Mouse (Mus musculus) erythroblast, embryonic 14.5 days (primary cell): ENCODE measurements around the gene Sh3gl2. TPM values are rescaled to one million over a fixed set of nuclear protein-coding genes. Genes with fewer than 3 reads are reported as not detected.

Experiments
- H3K27me3 ChIP-seq: 2 replicates; pipeline ENCODE4 v1.6.1; 2012; ENCODE audit warnings: inconsistent platforms; ENCODE audit not compliant: control insufficient read depth
- H3K36me3 ChIP-seq: 2 replicates; pipeline ENCODE4 v1.6.1; 2012; ENCODE audit warnings: mild to moderate bottlenecking, inconsistent platforms; ENCODE audit not compliant: control insufficient read depth
- H3K4me1 ChIP-seq: 2 replicates; pipeline ENCODE4 v1.6.1; 2012; ENCODE audit warnings: inconsistent platforms; ENCODE audit not compliant: control insufficient read depth
- H3K4me3 ChIP-seq: replicated peaks from 2 replicates; pipeline ENCODE3; 2012; ENCODE audit warnings: moderate library complexity, mild to moderate bottlenecking, inconsistent platforms
- H3K9me3 ChIP-seq: 2 replicates; pipeline ENCODE4 v1.6.1; 2012; ENCODE audit warnings: low read length, inconsistent platforms, mixed read lengths; ENCODE audit not compliant: control insufficient read depth
- GATA1 ChIP-seq: IDR thresholded peaks from 2 replicates; pipeline ENCODE4 v1.6.1; 2012; ENCODE audit warnings: low read length, inconsistent platforms, mixed read lengths
- TAL1 ChIP-seq: IDR thresholded peaks from 3 replicates; pipeline ENCODE4 v1.6.1; 2012; ENCODE audit warnings: low read length, inconsistent platforms, mixed read lengths
- polyA plus RNA-seq: library from polyadenylated mRNA; stranded (reverse); fragments of >175 nt; gene quantifications from 2 replicates; pipeline ENCODE4 v1.2.3, GENCODE M21; 2012

Gene Sh3gl2
- polyA plus RNA-seq, 1 experiment: not detected

GRCm38 (mm10) chr4:85506976-85507375 lies 302.1 kb downstream of the Sh3gl2 start:
- no peak overlapping the region for H3K4me3 ChIP-seq
- TF ChIP-seq GATA1 (no peak), TAL1 (no peak)
- no peaks in the 10 kb centered on the region for H3K36me3 ChIP-seq
- no peaks in the 10 kb centered on the region for H3K4me1 ChIP-seq
- H3K9me3 ChIP-seq: no peaks in the 10 kb centered on the region
- H3K27me3 ChIP-seq: no peaks in the 10 kb centered on the region

- Histone ChIP-seq H3K27me3 (no peaks in the 10 kb centered on the region), H3K4me3 (no peak overlapping the region), H3K4me1 (no peaks in the 10 kb centered on the region), H3K36me3 (no peaks in the 10 kb centered on the region), H3K9me3 (no peaks in the 10 kb centered on the region)
- TF ChIP-seq GATA1 (no peak), TAL1 (no peak)
These were observed 302.6 kb downstream of the Sh3gl2 start for GRCm38 (mm10) chr4:85507491-85507890.

- Histone ChIP-seq H3K36me3 (no peaks in the 10 kb centered on the region), H3K27me3 (peaks cover 4% of the 10 kb centered on the region), H3K9me3 (no peaks in the 10 kb centered on the region), H3K4me1 (no peaks in the 10 kb centered on the region), H3K4me3 (no peak overlapping the region)
- TF ChIP-seq TAL1 (no peak), GATA1 (no peak)
These were observed 308.4 kb downstream of the Sh3gl2 start for GRCm38 (mm10) chr4:85513288-85513687.

- no peaks in the 10 kb centered on the region for H3K36me3 ChIP-seq
- no peaks in the 10 kb centered on the region for H3K4me1 ChIP-seq
- peaks cover 4% of the 10 kb centered on the region for H3K27me3 ChIP-seq
- no peaks in the 10 kb centered on the region for H3K9me3 ChIP-seq
- peak within 1 kb of the TSS; percentile 20 for H3K4me3 ChIP-seq
- no peak for TF ChIP-seq TAL1
- no peak for TF ChIP-seq GATA1
These were observed 308.9 kb downstream of the Sh3gl2 start, which contains the start of gene Adamtsl1 for GRCm38 (mm10) chr4:85513792-85514191. Adamtsl1 (plus strand) TSS chr4:85514172.

- TF ChIP-seq GATA1 (no peak), TAL1 (no peak)
- H3K4me1 ChIP-seq: no peaks in the 10 kb centered on the region
- H3K4me3 ChIP-seq: peak overlapping the region; percentile 20
- H3K9me3 ChIP-seq: no peaks in the 10 kb centered on the region
- peaks cover 4% of the 10 kb centered on the region for H3K27me3 ChIP-seq
- H3K36me3 ChIP-seq: no peaks in the 10 kb centered on the region
These were observed 309.3 kb downstream of the Sh3gl2 start for GRCm38 (mm10) chr4:85514205-85514681.

- no peaks in the 10 kb centered on the region for H3K27me3 ChIP-seq
- H3K9me3 ChIP-seq: peaks cover 2% of the 10 kb centered on the region; the same call in 1 of the 2 replicates
- no peaks in the 10 kb centered on the region for H3K4me1 ChIP-seq
- H3K4me3 ChIP-seq: no peak overlapping the region
- no peak for TF ChIP-seq TAL1
- no peaks in the 10 kb centered on the region for H3K36me3 ChIP-seq
These were observed 322.1 kb downstream of the Sh3gl2 start for GRCm38 (mm10) chr4:85526966-85527566.

GRCm38 (mm10) chr4:85529852-85530251 lies 324.9 kb downstream of the Sh3gl2 start:
- Histone ChIP-seq H3K4me1 (no peaks in the 10 kb centered on the region), H3K4me3 (no peak overlapping the region), H3K36me3 (no peaks in the 10 kb centered on the region)

GRCm38 (mm10) chr4:85539677-85540076 lies 334.8 kb downstream of the Sh3gl2 start:
- no peak for TF ChIP-seq TAL1
- no peak for TF ChIP-seq GATA1
- Histone ChIP-seq H3K36me3 (no peaks in the 10 kb centered on the region), H3K27me3 (no peaks in the 10 kb centered on the region), H3K4me1 (no peaks in the 10 kb centered on the region), H3K4me3 (no peak overlapping the region), H3K9me3 (no peaks in the 10 kb centered on the region)

More at GRCm38 (mm10) chr4:85529852-85530251, 324.9 kb downstream of the Sh3gl2 start:
- Histone ChIP-seq H3K9me3 (peaks cover 2% of the 10 kb centered on the region; the same call in 1 of the 2 replicates), H3K27me3 (no peaks in the 10 kb centered on the region)
- TF ChIP-seq TAL1: no peak
- TF ChIP-seq GATA1: no peak

GRCm38 (mm10) chr4:85543221-85543620 lies 338.3 kb downstream of the Sh3gl2 start:
- Histone ChIP-seq H3K36me3 (no peaks in the 10 kb centered on the region), H3K9me3 (no peaks in the 10 kb centered on the region), H3K4me3 (no peak overlapping the region), H3K4me1 (no peaks in the 10 kb centered on the region), H3K27me3 (no peaks in the 10 kb centered on the region)
- TF ChIP-seq TAL1 (no peak), GATA1 (no peak)

- H3K4me3 ChIP-seq: no peak overlapping the region
- H3K4me1 ChIP-seq: no peaks in the 10 kb centered on the region
- no peak for TF ChIP-seq TAL1
- no peaks in the 10 kb centered on the region for H3K36me3 ChIP-seq
- H3K9me3 ChIP-seq: peaks cover 5% of the 10 kb centered on the region; the same call in 1 of the 2 replicates
- no peaks in the 10 kb centered on the region for H3K27me3 ChIP-seq
These were observed 349.8 kb downstream of the Sh3gl2 start for GRCm38 (mm10) chr4:85554696-85555095.
